Mouse (Mus musculus): ENCODE measurements around the gene Pxylp1.

- TF ChIP-seq CTCF (IDR thresholded peaks at IDR 0.05; ENCODE audit: extremely low read depth, insufficient read depth, insufficient read length, insufficient replicate concordance) (peak; percentile 93; the same call in 1 of the 2 replicates), POLR2A (IDR thresholded peaks at IDR 0.05; ENCODE audit: low read depth, low read length) (no peak)
These were observed 24.4 kb upstream of the Pxylp1 start for GRCm38 (mm10) chr9:96916620-96917538.

All from spleen, adult 2 months (tissue).